Mouse (Mus musculus): ENCODE data around the gene Tcf7l2.

- TF ChIP-seq MYOD1 (IDR thresholded peaks at IDR 0.05; ENCODE audit: control insufficient read depth, insufficient read length, low read depth) = no peak
- TF ChIP-seq CTCF (IDR thresholded peaks at IDR 0.05; ENCODE audit: control insufficient read depth, insufficient read depth, insufficient read length) = no peak
Observed at GRCm38 (mm10) chr19:55926858-55927673, 185.4 kb downstream of the Tcf7l2 start.
